Mouse (Mus musculus) R1 (cell line): ENCODE results near the gene Prkcd.
A peak's percentile ranks its signal among the peaks of the same experiment; 100 is the strongest.

ENCODE experiments used
- DNase-seq: peaks from one replicate; pipeline ENCODE4 v3.0.0-alpha.2; 2018; ENCODE audit warnings: low read depth, low spot score

The Prkcd gene

DNA sequence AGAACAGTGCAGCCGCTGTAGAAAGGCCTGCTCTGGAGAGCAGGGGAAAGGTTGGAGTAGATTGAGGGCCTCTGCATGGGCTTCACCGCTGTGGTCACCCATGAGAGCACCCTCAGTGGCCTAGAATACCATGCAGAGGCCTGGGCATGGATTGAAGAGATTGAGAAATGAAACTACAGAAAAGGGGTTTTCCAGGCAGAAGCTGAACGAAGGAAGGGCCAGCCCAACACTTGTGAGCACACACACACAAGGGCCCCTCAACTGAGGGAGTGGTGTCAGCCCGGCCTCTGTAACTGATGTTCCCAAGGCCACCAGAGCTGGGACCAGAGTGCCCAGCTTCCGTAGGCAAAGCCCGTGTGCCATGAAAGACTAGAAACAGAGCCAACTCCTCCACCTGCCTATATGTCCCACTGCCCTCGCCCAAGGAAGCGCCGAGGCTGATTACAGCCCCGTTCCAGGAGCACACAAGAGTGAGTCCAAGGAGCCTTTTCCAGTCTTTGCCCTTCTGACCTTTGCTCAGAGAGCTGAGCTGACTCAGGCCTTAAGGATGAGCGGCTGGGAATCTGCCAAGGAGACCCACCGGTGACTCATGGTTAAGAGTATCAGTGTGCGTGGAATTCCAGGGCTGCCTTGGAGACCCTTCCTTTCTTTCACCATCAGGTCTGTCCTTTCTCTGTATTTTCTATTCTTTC is 9.4 kb upstream of the Prkcd start:
- no peak for DNase-seq

DNA sequence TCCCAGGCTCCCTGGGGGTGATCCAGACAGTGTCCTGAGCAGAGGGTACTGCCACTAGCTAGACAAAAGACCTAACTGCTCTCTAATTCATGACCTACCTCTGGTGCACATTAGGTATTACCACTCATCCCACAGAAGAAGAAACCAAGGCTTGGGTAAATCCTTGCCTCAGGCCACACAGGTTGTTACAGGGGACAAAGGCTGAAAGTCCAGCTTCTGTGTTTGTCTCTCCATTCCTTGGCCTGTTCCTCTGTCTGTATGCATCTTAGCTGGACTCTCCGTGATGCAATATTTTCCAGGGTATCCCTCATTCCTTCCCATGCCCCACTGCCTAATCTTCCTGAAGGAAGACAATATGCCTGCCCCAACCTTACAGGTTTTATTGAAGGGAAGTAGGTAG is 8.4 kb upstream of the Prkcd start:
- no peak for DNase-seq

DNA sequence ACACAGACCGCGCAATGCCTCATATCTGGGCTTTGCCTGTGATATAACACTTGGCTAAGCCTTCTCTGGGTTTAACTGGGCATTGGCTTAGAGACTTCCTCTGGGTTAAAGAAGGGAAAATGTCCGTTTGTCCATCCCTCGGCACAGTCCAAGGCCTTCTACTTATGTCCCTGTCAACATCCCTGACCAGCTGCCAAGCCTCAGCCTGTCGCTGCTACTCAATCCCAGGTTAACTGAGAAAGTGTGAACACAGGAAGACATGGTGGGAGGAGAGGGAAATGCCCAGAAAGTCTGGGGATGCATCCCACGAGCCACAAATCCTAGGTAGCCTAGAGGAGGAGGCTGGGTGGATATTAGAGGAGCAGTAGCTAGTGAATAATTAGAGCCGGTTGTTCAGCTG is 7.7 kb upstream of the Prkcd start:
- DNase-seq, result no peak

DNA sequence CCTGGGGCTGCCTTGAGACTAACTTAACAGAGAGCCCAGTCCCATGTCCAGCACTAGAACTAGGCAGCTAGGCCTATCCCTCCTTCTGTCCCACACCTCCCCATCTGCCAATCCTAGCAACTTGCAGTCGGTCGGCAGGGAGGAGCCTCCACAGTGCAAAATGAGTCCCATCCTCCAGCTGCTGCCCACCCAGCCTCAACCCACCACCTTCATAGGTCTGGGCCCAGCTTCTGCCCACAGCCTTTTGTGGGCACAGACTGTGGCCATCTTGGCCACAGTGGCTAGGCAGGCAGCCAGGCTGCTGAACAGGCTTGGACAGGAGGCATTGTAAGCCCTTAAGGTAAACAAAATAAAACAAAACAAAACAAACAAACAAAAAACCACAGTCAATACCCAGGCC is 5.8 kb upstream of the Prkcd start:
- no peak for DNase-seq

DNA sequence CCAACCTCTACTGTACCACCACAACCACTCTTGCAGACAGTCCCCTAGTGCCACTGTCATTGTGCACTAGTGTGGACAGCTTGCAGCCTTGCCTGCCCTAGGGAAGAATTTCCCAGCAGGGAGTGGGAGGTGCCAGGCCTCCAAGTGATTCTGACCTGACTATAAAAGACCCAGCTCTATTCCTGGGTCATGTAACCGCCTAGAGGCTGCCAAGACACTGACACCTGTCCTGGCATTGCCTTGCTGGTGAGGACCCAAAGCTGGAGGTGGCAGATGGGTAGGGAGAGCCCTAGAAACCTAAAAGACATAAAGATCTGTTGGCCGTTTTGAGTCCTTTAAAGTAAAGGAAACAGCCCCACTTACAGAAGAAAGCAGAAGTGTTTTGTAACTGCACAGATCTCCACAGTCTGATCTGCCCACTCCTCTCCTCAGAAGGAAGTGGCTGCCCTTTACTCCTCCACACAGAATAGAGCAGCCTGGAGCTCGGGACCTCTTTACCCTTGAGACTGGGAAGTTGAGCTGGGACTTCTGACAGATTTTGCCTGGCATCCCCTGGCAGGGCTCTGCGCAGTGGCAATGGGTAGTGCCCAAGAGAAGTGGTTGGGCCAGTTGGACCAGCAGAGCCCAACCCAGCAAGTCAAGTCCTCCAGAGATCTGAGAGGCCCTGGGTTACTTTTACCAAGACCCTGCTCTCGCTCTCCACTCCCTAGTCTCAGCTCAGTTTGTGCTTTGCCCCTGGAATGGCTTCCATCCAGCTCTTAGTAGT is 5.0 kb upstream of the Prkcd start:
- no peak for DNase-seq

DNA sequence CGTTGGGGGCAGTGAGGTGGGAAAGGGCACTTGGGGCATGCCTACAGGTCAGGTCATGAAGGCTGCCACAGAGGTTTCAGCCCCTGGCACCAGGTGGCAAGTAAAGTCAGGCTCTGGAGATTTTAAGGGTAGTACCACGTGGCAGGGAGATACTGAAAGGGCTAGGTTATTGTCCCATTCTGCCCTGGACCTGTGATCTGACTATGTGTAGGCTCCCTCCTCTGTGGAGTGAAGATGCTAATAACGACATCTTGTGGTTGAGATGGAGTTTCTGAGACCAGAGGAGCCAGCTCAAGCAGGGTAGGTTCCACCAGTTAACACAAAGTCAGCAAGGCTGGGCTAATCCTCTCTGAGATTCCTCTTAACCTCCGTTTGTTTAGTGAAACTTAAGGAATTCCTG is 3.8 kb upstream of the Prkcd start:
- no peak for DNase-seq

DNA sequence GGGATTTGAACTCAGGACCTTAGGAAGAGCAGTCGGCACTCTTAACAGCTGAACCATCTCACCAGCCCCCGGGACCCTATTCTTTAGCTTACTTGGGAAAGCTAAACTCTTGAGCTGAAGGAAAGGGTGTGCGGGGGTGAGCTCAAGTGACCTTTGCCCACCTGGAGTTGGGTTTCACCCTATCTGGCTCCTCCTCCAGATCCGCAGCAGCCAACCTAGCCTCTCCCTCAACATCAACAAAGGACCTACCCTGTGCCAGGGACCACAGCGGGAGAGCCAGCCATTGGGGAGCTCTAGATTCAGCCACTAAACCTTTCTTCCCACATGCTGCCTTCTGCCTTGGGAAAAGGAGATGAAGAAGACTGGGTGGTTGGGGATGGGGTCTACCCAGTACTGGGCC is 2.2 kb upstream of the Prkcd start:
- DNase-seq, result no peak

DNA sequence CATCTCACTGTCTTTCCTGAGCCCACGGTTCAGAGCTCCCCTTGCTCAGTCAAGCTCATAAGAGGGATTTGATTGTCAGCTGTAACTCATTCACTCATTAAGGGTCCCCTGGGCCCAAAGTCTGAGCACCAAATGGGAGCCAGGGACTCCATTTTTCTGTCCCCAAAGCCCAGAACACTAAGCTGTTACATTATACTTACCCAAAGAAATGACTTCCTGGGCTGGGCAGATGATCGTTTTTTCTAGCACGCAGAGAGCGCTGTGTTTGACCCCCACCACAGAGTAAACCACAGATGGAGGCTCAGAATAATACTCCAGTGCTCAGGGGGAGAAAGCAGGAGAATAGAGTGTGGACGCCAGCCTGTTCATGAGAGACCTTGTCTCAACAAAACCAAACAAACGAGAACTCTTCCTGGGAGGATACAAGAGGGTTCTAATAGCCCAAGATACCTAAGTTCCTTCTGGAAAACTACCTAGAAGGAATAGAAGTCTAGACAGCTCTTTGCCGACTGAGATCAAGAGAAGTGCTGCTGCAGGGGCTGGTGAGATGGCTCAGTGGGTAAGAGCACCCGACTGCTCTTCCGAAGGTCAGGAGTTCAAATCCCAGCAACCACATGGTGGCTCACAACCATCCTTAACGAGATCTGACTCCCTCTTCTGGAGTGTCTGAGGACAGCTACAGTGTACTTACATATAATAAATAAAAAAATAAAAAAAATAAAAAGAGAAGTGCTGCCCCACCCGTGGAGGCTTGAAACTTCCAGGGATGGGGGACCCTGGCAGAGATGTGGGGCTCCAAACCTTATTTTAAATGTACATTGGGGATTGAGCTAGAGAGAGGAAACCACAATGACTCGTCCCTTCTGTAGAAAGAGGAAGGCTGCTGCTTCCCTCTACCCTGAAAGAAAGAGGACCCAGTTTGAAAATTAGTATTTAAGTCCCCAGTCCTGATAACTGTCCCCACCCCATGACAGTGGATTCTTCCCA is 1.0 kb upstream of the Prkcd start:
- DNase-seq, result no peak

DNA sequence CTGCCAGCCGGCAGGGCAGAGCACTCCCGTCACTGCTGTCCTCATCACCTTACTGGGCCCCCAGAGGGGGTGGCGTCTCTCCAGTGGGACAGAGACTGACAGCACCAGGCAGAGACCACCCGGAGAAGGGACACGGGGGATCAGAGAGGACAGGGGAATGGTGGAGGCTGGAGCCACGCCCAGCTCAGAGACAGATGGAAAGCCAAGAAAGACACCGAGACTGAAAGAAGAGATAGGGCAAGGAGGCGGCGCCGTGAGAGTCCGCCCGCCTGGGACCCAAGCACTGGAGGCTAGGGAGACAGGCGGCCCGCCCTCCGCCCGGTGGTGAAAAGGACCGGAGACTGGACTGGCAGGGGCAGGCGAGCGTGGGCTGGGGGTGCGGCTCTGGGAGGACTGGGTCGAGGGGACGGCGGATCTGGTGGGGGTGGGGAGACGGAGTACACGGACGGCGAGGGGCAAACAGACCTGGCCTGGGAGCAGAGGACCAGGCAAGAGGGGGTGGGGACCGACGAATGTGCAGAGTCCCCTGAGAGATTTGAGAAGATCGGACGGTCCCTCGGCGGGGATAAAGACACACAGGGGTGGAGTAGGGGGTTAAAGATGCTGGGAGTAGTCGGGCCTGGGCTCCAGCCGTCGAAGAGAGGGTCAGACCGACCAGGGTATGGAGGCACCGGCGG is 741 bp downstream of the Prkcd start:
- DNase-seq, result peak; percentile 54

DNA sequence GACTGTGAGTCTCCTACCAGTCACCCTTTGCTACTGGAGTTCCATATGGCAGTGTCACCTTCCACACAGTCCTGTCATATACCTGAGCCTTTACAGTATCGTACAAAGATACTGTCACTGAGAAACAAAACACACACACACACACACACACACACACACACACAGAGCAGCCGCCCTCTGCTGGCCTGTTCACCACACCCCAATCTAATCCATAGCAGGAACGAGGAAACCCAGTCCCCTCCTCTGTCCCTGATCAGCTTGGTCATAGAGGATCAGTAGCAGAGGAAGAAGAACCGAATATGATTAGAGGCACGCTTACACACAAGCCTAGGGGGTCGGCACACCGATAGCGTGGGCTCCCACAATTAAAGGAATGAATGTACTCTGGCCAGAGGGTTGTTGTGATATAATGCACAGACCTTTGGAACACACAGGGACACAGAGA is 1.7 kb downstream of the Prkcd start:
- DNase-seq, result no peak

DNA sequence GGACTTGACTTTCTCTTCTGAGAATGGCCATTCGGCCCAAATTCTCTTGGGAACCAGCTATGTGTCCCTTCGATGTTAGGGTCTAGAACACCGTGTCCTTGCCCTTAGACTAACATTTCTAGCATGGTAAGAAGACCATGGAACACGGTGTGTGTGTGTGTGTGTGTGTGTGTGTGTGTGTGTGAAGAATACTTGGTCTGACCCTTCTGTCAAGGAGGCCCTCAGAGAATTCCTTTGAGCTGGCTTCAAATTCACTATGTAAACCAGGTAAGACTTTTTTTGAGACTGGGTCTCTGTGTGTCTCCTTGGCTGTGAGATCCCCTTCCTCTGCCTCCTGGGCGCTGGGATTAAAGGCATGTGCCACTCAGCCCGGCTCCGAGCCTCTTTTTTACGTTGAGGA is 3.5 kb downstream of the Prkcd start:
- no peak for DNase-seq

DNA sequence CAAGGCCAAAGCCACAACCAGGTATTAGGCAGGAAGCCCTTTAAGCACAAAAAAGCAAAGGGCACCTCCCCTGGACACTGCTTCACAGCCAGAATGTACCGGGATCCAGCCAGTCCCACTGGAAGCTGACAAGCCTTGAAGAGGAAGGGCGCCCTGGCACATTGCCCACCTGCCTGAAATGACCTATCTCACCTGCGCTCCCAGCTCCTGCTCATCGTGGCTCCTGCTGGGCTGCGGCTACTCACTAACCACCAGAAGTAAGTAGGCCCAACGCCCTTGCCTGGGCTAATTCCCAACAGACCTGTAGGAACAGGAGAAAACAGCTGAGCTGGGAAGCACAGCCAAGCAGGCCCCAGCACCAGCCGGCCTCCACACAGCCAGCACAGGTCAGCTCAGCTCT is 3.9 kb downstream of the Prkcd start:
- no peak for DNase-seq

DNA sequence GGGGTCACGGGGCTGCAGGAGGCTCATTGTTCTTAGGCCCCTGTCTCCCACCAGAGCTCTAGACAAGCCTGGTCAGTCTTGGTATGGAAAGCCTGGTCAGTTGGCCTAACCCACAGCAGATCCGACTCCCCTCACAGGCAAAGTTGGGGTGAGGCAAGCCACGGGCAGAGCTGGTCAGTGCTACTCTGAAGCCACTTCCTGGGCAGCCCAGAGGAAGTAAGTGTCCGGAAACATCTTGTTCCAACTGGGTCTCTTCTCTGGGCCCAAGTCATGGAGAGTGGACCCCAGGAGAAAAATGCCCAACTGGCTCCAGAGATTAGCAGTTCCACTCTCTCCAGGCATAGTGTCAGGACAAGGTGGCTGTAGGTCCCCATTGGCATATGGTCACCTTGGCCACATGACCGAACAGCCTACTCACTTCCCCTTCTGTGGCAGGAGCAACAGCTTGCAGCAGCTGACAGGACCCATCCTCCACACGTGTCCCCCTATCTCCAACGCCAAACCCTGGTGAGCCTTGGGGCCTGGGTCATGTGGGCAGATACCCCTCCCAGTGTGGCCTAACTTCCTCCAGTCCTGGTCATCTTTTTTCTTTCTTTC is 5.9 kb downstream of the Prkcd start:
- DNase-seq, result no peak

DNA sequence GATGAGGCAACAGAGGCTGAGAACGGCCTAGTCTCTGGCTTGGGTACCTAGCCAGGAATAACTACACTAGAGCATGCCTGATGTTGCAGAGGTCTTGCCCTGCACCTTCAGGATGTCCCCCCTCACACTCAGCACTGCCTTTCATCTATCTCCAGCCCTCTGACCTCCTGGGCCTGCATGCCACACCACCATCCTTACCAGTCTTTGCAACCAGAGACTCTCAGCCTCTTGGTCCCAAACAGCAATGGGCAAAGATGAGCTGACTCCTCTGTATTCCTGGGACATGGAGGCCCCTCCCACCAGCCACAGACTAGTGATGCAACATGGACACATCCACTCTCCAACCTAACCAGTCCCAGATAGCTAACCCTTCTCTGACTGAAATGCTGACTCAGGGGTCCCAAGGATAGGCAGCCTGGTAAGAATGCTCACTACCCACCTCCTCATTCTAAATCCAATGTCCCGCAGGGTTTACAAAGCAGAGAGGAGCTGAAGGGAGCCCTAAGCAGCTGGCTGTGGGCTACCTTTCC is 7.2 kb downstream of the Prkcd start:
- no peak for DNase-seq

DNA sequence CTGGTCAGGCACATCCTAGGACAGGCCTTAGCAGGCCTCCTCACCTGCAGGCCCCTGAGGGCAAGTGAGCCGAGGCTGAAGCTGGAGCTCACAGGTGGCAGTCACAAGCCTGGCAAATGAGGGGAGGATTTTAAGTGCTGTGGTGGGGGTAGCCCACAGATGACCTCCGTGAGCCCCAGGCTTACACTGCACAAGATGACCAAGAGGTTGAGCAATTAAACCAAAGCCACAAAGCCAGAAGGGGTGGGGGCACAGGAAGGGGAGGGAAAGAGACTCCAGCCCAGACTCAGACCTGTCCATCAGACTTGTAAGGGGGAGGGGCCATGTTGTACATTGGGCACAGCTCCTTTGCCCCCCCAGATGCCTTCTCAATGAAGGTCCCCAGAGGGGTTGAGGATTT is 9.3 kb downstream of the Prkcd start:
- DNase-seq, result no peak

DNA sequence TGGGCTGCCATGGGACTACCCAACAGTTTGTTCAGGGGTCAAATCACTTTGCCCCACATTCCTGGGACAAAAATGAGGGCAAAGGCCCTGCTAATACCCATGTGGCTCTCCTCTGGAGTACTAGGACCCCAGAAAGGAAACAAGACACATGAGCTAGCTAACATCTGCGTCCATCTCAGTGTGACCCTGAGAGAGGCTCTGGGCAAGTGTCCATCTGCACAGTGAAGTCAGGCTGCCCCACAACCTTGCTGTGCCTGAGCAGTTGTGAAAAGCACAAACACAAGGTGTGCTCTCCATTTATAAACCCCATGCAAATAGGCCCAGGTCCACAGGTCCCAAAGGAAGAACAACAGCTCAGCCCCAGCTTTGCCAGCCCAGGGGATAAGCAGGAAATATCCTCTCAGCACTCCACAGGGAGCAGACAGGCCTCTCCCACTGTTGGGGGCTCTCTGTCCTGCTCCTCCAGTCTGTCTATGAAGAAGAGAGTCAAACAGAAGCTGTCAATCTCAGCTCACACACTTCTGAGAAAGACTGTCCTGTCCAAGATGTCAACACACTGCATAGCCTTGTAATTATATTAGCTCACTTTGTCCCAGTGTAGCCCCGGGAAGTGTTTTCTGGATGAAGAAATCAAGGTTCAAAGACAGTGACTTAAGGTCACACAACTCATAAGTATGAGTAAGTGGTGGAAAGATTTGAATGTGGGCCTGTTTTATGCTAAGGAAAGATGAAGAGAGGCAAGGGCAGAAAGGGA is 12.9 kb downstream of the Prkcd start:
- no peak for DNase-seq

DNA sequence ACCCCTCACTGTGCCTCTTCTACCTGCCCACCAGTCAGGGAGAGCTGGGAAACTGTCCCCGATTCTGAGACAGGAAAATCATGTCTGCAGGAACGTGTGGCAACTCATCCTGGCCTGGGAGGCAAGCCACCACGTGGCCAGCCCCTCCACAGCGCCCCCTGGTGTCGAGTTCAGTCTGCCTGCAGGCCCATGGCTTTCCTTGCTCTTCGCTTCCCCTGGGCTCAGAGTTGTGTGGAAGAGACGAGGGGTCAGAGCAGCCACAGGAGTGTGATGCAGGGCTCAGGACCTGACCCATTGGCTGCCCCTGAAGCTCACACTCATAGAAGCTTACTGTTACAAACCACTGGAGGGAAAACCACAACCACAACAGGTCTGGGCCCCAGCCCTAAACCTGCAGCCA is 13.5 kb downstream of the Prkcd start:
- DNase-seq, result peak; percentile 81

DNA sequence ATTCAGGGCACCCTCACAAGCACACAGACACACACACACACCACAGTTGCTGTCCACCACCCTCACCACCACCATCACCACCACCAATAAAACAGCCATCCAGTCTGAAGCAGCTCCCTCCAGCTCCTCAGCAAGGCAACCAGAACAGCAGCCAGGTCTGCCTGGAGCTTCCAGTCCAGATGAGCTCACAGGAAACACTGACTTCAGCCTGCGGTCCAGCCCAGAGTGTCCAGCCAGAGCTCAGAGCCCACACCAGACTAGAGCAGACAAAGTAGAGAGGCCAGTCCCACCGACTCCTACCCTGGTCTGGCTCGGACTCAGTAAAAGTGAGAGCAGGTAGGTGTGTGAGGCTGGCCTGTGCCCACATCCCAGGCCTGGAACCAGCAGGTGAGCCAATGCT is 15.1 kb downstream of the Prkcd start:
- DNase-seq, result no peak

DNA sequence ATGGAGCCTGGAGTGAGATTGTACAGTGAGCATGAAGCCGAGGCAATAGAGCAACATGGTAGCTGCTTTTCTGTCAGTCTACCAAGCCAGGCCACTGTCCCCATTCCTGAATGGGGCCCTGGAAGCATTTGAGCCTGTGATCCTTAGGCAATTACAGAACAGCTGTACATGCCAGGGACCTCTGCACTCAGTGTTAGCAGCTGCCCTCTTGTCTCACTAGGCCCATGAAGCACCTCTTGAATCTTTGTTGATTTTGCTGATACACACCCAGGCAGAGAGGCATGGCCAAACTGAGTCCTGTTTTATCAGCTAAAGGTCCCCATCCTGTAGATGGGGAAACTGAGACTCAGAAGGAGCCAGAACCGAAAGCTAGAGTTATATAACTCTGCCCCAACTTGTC is 15.7 kb downstream of the Prkcd start:
- DNase-seq, result no peak

DNA sequence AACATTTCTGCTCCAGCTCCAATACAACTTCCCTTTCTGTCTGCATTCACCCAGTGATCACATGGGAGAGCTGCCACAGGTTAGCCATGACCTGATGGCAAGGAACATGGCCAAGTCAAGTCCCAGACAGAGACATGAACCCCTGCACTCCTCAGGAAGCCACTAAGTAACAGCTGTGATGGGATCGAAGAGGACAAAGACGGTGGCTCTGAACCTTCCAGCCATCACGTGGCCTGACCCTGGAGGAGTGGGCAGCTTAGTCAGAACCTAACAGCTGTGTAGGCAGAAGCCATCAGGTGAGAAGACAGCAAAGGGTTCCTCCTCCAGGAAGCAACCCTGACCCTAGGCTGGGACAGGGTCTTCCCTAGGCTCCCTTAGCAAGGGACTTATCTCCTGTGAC is 16.5 kb downstream of the Prkcd start:
- no peak for DNase-seq
